Mouse (Mus musculus): ENCODE data around the gene Nfib. TPM values are rescaled to one million over a fixed set of nuclear protein-coding genes. Genes with fewer than 3 reads are reported as not detected.

Nfib gene
- polyA plus RNA-seq, 2 experiments, result 57.3 to 126 TPM

- 78% methylated on average over 10 of the region's 10 CpGs for WGBS
- Histone ChIP-seq H3K9me3 (ENCODE audit: control insufficient read depth, low read length) (no peaks in the 10 kb centered on the region), H3K27me3 (ENCODE audit: control insufficient read depth, insufficient read depth, low read length) (no peaks in the 10 kb centered on the region), H3K4me3 (replicated peaks; ENCODE audit: low read length) (no peak overlapping the region), H3K27ac (replicated peaks; ENCODE audit: low read depth, low read length) (no peak overlapping the region), H3K4me1 (ENCODE audit: control insufficient read depth, insufficient read depth, low read length) (peaks cover 18% of the 10 kb centered on the region), H3K9ac (ENCODE audit: low read depth, low read length, severe bottlenecking) (no peak overlapping the region), H3K36me3 (ENCODE audit: control insufficient read depth, insufficient read depth, low read length) (no peaks in the 10 kb centered on the region), H3K4me2 (replicated peaks; ENCODE audit: low read depth, low read length, severe bottlenecking) (no peak overlapping the region)
- DNase-seq (ENCODE audit: low spot score) (no peak), ATAC-seq (ENCODE audit: low FRiP score, low read depth) (no peak)
- no peak for TF ChIP-seq POLR2A (IDR thresholded peaks at IDR 0.05; ENCODE audit: borderline replicate concordance, extremely low read depth, insufficient read depth, insufficient read length)
Measured at GRCm38 (mm10) chr4:82593681-82594666, 111.6 kb downstream of the Nfib start.

- TF ChIP-seq POLR2A (IDR thresholded peaks at IDR 0.05; ENCODE audit: borderline replicate concordance, extremely low read depth, insufficient read depth, insufficient read length), result no peak
- no peak overlapping the region for H3K4me2 ChIP-seq (replicated peaks; ENCODE audit: low read depth, low read length, severe bottlenecking)
- no peak for ATAC-seq (ENCODE audit: low FRiP score, low read depth)
- H3K27me3 ChIP-seq (ENCODE audit: control insufficient read depth, insufficient read depth, low read length), result no peaks in the 10 kb centered on the region
- H3K4me1 ChIP-seq (ENCODE audit: control insufficient read depth, insufficient read depth, low read length), result peaks cover 5% of the 10 kb centered on the region; the same call in 1 of the 2 replicates
- no peaks in the 10 kb centered on the region for H3K9me3 ChIP-seq (ENCODE audit: control insufficient read depth, low read length)
- DNase-seq (ENCODE audit: low spot score), result no peak
- H3K4me3 ChIP-seq (replicated peaks; ENCODE audit: low read length), result no peak overlapping the region
- H3K9ac ChIP-seq (ENCODE audit: low read depth, low read length, severe bottlenecking), result no peak overlapping the region
- H3K36me3 ChIP-seq (ENCODE audit: control insufficient read depth, insufficient read depth, low read length), result no peaks in the 10 kb centered on the region
- WGBS, result 44% methylated on average over 7 of the region's 7 CpGs
- H3K27ac ChIP-seq (replicated peaks; ENCODE audit: low read depth, low read length), result no peak overlapping the region; the same call in 1 of the 2 replicates
Measured at GRCm38 (mm10) chr4:82592086-82593030, 113.2 kb downstream of the Nfib start.

GRCm38 (mm10) chr4:82589345-82589890, 116.1 kb downstream of the Nfib start:
- Histone ChIP-seq H3K9me3 (ENCODE audit: control insufficient read depth, low read length) (no peaks in the 10 kb centered on the region), H3K27me3 (ENCODE audit: control insufficient read depth, insufficient read depth, low read length) (no peaks in the 10 kb centered on the region), H3K4me3 (replicated peaks; ENCODE audit: low read length) (no peak overlapping the region), H3K9ac (ENCODE audit: low read depth, low read length, severe bottlenecking) (no peak overlapping the region), H3K4me2 (replicated peaks; ENCODE audit: low read depth, low read length, severe bottlenecking) (no peak overlapping the region), H3K36me3 (ENCODE audit: control insufficient read depth, insufficient read depth, low read length) (no peaks in the 10 kb centered on the region), H3K27ac (replicated peaks; ENCODE audit: low read depth, low read length) (no peak overlapping the region), H3K4me1 (ENCODE audit: control insufficient read depth, insufficient read depth, low read length) (peaks cover 5% of the 10 kb centered on the region; the same call in 1 of the 2 replicates)
- 36% methylated on average over 4 of the region's 4 CpGs for WGBS
- ATAC-seq (ENCODE audit: low FRiP score, low read depth), result 0 out of 2 replicates have a peak, but pooled peaks have one; percentile 50
- DNase-seq (ENCODE audit: low spot score), result peak; percentile 73
- no peak for TF ChIP-seq POLR2A (IDR thresholded peaks at IDR 0.05; ENCODE audit: borderline replicate concordance, extremely low read depth, insufficient read depth, insufficient read length)

- H3K27ac ChIP-seq (replicated peaks; ENCODE audit: low read depth, low read length), result no peak overlapping the region
- H3K9me3 ChIP-seq (ENCODE audit: control insufficient read depth, low read length), result no peaks in the 10 kb centered on the region
- TF ChIP-seq POLR2A (IDR thresholded peaks at IDR 0.05; ENCODE audit: borderline replicate concordance, extremely low read depth, insufficient read depth, insufficient read length), result no peak
- ATAC-seq (ENCODE audit: low FRiP score, low read depth) (no peak), DNase-seq (ENCODE audit: low spot score) (no peak)
- H3K4me2 ChIP-seq (replicated peaks; ENCODE audit: low read depth, low read length, severe bottlenecking), result no peak overlapping the region
- peaks cover 5% of the 10 kb centered on the region; the same call in 1 of the 2 replicates for H3K4me1 ChIP-seq (ENCODE audit: control insufficient read depth, insufficient read depth, low read length)
- H3K9ac ChIP-seq (ENCODE audit: low read depth, low read length, severe bottlenecking), result no peak overlapping the region
- no peaks in the 10 kb centered on the region for H3K36me3 ChIP-seq (ENCODE audit: control insufficient read depth, insufficient read depth, low read length)
- 81% methylated on average over 5 of the region's 5 CpGs for WGBS
- no peaks in the 10 kb centered on the region for H3K27me3 ChIP-seq (ENCODE audit: control insufficient read depth, insufficient read depth, low read length)
- no peak overlapping the region for H3K4me3 ChIP-seq (replicated peaks; ENCODE audit: low read length)
Measured at GRCm38 (mm10) chr4:82588718-82589117, 116.8 kb downstream of the Nfib start.

Data from limb, embryonic 14.5 days (tissue).